Mouse (Mus musculus) lung, embryonic 15.5 days (tissue): Measurements from ENCODE around the gene Cdh24. TPM values are rescaled to one million over a fixed set of nuclear protein-coding genes. Genes with fewer than 3 reads are reported as not detected.

Experiments used
- microRNA counts: library from miRNA; unstranded; fragments of <30 nt; microRNA quantifications from one replicate; lab custom pipeline; 2016
- microRNA-seq: library from miRNA; unstranded; fragments of <30 nt; microRNA quantifications from one replicate; pipeline ENCODE4, GENCODE M21; 2016
- polyA plus RNA-seq: library from polyadenylated mRNA; unstranded; fragments of >200 nt; fragmentation: Nextera tagmentation; extraction: Ambion mirVana; gene quantifications from 2 replicates; pipeline ENCODE4 v1.2.1, GENCODE M21; 2015

Cdh24 gene
- polyA plus RNA-seq, 1 experiment from 2014 or later, result 4.2 TPM

MicroRNA genes within 50 kb of the gene (microRNA counts, 519-probe panel; counts per million panel counts)
- 19.7 counts per million for microRNA mmu-miR-686 (lab: Ali Mortazavi, UCI)

Small RNA genes lying within 50 kb of the gene (microRNA-seq; reads per million reads assigned to microRNA genes)
- gene Mir686 (not detected), gene Mir6948 (not detected)

Other genes with a start within 250 kb of the Cdh24 start
- gene Slc7a7, start 223.6 kb downstream of the Cdh24 start, polyA plus RNA-seq, result 10.7 and 11.9 TPM in 2 replicates
- 268 and 271 TPM in 2 replicates for gene Mrpl52, start 214.5 kb downstream of the Cdh24 start, polyA plus RNA-seq
- gene Mmp14, start 209.8 kb downstream of the Cdh24 start, polyA plus RNA-seq, result 180 and 182 TPM in 2 replicates
- gene Lrp10, start 177.2 kb downstream of the Cdh24 start, polyA plus RNA-seq, result 51.5 and 57.5 TPM in 2 replicates
- 14.6 and 16.2 TPM in 2 replicates for gene Rem2, start 165.3 kb downstream of the Cdh24 start, polyA plus RNA-seq
- 83.6 and 87.0 TPM in 2 replicates for gene Prmt5, start 123.8 kb downstream of the Cdh24 start, polyA plus RNA-seq
- gene Haus4, start 86.7 kb downstream of the Cdh24 start, polyA plus RNA-seq, result 58.1 and 68.7 TPM in 2 replicates
- 49.0 and 52.8 TPM in 2 replicates for gene Ajuba, start 63.8 kb downstream of the Cdh24 start, polyA plus RNA-seq
- 8.6 and 8.8 TPM in 2 replicates for gene 4931414P19Rik, start 35.4 kb downstream of the Cdh24 start, polyA plus RNA-seq
- 378 and 407 TPM in 2 replicates for gene Psmb5, start 23.3 kb downstream of the Cdh24 start, polyA plus RNA-seq
- 0.94 and 4.7 TPM in 2 replicates for gene Psmb11, start 19.9 kb downstream of the Cdh24 start, polyA plus RNA-seq
- gene Gm17606, start 412 bp downstream of the Cdh24 start, polyA plus RNA-seq, result not detected in 2 replicates
- 74.0 and 77.9 TPM in 2 replicates for gene 1700123O20Rik, start 44.9 kb upstream of the Cdh24 start, polyA plus RNA-seq
- gene Acin1, start 45.6 kb upstream of the Cdh24 start, polyA plus RNA-seq, result 119 and 122 TPM in 2 replicates
- 0.11 and 0.20 TPM in 2 replicates for gene Gm29776, start 57.5 kb upstream of the Cdh24 start, polyA plus RNA-seq
- gene Cebpe, start 70.8 kb upstream of the Cdh24 start, polyA plus RNA-seq, result not detected in 2 replicates
- gene Slc7a8, start 140.6 kb upstream of the Cdh24 start, polyA plus RNA-seq, result 1.4 and 1.8 TPM in 2 replicates
- gene Rnf212b, start 172.8 kb upstream of the Cdh24 start, polyA plus RNA-seq, result not detected in 2 replicates
- gene Homez, start 229.6 kb upstream of the Cdh24 start, polyA plus RNA-seq, result 10.0 and 11.4 TPM in 2 replicates
- 1.1 and 1.6 TPM in 2 replicates for gene Ppp1r3e, start 236.2 kb upstream of the Cdh24 start, polyA plus RNA-seq
- gene Bcl2l2, start 242.0 kb upstream of the Cdh24 start, polyA plus RNA-seq, result 3.0 and 3.1 TPM in 2 replicates
- gene Gm20521, start 242.1 kb upstream of the Cdh24 start, polyA plus RNA-seq, result not detected in 2 replicates